Mouse (Mus musculus) urinary bladder, adult 2 months (tissue): ENCODE measurements around the gene Acoxl. TPM values are rescaled to one million over a fixed set of nuclear protein-coding genes. Genes with fewer than 3 reads are reported as not detected.

ENCODE experiments used
- DNase-seq: peaks from one replicate; pipeline ENCODE4 v3.0.0; 2022; ENCODE audit warnings: low spot score
- polyA plus RNA-seq: library from polyadenylated mRNA; depleted of rRNA; stranded (reverse); fragments of >200 nt; gene quantifications from 2 replicates; pipeline ENCODE4 v1.2.3, GENCODE M21; 2012; rRNA removed

Gene Acoxl
- polyA plus RNA-seq, result 0.01 and 0.06 TPM in 2 replicates

- no peak for DNase-seq
Measured at GRCm38 (mm10) chr2:127838576-127838975, at the start of gene Acoxl. Gene Acoxl (plus strand): TSS chr2:127838876.

- DNase-seq, result no peak
Measured at GRCm38 (mm10) chr2:127789138-127789537, 49.5 kb upstream of the Acoxl start.

- DNase-seq, result no peak
Measured at GRCm38 (mm10) chr2:127789651-127790270, 48.9 kb upstream of the Acoxl start.

GRCm38 (mm10) chr2:127791919-127792603 lies 46.6 kb upstream of the Acoxl start, which contains the start of gene Mtln:
Gene Mtln (minus strand): TSS chr2:127792488.
- DNase-seq, result peak; percentile 75

GRCm38 (mm10) chr2:127831401-127832102 lies 7.1 kb upstream of the Acoxl start, which contains the start of gene Bub1:
Gene Bub1 (minus strand): TSS chr2:127831865.
- DNase-seq, result peak; percentile 76

DNA sequence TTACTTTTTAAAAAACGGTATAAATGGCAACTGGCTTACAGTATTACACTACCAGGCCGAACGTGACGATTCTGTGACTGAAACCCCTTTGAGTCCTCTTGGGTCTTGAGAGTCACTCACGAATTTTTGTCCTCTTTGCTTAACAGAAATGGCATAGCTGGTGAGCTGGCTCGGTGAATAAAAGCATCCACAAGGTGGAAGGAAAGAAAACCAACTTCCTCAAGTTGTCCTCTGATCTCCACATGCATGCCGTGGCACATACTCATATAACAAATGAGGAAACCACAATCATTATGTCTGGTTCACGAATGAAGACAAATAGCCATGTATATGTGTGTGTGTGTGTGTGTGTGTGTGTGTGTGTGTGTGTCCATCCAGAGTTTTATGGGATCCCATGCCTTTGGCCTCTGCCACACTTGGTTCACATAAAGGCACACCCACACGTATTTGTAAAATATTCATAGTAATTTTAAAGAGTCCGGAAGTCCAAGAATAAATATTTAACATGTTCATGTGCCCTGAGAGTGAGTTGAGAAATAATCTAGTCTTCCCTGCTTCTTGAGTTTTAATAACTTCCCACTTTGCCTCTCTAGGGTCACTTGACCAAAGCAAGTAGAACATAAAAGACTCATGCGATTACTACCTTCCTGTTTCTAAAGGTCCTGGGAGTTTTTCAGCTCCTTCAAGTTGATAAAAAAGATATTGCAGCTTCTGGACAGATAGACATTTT lies 6.4 kb upstream of the Acoxl start:
- DNase-seq, result no peak

DNA sequence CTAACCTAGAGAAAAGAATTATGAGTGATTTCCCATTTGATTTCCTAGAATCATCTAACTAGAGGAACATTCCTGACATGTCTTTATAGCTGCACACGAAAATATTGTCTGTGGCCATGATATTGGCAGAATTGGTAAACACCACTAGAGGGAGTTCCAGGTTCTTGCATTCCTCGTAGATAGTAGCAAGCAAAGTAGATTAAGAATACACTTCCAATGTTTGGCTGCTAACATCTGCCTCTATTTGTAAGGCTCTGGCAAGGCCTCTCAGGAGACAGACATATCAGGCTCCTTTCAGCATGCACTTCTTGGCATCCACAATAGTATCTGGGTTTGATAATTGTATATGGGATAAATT lies 5.9 kb upstream of the Acoxl start:
- no peak for DNase-seq

DNA sequence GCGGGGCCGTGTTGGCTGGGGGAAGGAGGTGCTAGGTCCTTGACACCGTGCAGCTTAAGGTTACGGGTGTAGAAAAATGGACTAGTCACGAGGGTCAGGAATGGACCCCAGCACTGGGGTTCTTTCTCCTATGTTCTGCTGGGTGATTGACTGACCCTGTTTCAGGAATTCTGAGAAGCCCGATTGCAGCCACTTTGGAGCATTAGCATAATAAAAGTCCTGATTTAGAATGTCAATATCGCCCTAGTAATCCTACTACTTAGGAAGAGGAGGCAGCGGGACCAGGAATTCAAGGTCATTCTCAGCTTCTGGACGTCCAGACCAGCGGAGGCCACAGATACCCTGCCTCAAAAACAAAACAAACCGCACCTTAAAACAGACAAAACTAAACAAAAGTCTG lies 749 bp downstream of the Acoxl start:
- no peak for DNase-seq

GRCm38 (mm10) chr2:127841402-127841801 lies 2.7 kb downstream of the Acoxl start:
- no peak for DNase-seq

DNA sequence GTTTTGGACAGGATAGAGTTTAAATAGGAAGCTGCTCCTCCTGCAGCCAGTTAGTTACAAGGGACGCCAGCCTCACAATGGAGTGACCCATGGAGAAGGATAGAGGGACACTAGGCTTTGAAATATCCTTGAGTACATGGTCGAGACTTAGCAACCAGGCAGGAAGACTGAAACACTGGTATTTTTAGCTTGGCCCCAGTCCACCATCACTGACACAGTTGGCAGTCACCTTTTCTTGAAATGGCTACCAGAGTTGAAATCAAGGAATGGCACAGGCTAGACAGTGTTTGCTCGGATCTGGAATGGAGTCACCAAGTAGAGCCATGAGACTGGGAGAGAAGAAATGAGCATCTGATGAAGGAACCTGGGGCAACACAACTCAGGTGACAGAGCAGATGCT lies 3.7 kb downstream of the Acoxl start:
- DNase-seq, result no peak

DNA sequence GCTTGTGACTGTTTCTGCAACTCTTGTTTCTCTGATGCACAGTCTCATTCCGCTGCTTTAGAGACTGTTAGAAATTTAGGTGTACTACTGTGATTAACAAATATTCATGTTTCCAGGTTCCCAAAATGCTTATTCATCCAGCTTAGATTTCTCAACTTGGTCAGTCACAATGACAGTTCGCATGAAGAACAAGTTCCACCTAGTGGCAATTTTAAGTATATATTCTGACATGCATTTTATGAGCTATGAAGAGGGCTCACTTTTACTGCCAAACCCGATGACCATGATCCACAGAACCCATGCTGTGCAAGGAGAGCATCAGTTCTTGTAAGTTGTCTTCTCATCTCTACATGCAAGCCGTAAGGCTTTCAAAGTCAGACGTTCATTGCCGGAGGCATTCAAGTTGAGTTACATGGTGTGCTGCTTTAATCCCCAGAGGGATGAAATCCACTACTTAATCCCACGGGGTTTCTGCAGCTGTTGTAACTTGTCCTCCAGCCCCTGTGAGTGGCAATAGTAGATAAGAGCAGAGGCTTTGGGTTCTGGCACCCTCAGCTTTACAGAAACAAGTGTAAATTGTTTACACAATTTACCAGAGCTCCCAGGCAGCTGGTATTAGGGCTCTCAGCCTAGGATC lies 6.8 kb downstream of the Acoxl start:
- DNase-seq, result no peak

DNA sequence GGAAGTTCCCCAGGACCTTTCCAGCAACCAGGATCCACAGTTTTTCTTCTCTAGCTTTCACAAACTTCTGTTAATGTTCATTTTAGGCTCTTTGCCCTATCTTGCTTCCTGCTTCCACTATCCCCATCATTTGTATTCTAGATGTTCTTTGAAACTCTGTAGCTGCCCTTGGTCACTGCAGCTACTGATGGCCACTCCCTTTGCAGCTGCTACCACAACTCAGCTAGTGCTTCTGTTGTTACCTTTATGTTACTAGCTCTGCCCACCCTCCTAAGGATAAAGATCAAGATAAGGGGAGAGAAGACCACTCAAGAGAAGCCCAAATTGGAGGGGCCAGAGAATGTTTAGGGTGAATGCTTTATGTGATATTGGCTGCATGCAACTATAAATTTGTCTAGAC lies 7.3 kb downstream of the Acoxl start:
- no peak for DNase-seq

GRCm38 (mm10) chr2:127846571-127846970 lies 7.9 kb downstream of the Acoxl start:
- no peak for DNase-seq

GRCm38 (mm10) chr2:127850371-127850770 lies 11.7 kb downstream of the Acoxl start:
- DNase-seq, result no peak

GRCm38 (mm10) chr2:127854332-127854991 lies 15.8 kb downstream of the Acoxl start:
- DNase-seq, result peak; percentile 28

DNA sequence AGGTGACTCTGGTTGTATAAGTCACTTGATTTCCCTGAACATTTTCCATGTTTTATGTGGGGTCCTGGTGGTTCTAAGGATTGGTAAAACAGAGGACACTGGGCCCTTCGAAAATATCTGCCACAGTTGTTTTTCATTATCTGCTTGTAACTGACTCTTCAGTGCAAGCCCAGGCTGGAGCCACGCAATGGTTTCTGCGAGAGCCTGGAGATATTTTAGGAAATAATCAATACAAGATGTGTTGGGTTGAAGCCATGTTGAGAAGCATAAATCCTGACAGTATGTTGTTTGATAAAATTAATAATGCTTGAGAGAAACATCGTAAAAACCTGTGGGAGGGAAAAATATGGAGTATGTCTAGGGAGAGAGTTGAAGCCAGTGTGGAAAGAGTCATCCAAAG lies 25.7 kb downstream of the Acoxl start:
- no peak for DNase-seq

GRCm38 (mm10) chr2:127881063-127881462 lies 42.4 kb downstream of the Acoxl start:
- DNase-seq, result no peak

- peak; percentile 75 for DNase-seq
Measured at GRCm38 (mm10) chr2:127889432-127889831, 50.8 kb downstream of the Acoxl start.

GRCm38 (mm10) chr2:127889979-127890378 lies 51.3 kb downstream of the Acoxl start:
- no peak for DNase-seq

DNA sequence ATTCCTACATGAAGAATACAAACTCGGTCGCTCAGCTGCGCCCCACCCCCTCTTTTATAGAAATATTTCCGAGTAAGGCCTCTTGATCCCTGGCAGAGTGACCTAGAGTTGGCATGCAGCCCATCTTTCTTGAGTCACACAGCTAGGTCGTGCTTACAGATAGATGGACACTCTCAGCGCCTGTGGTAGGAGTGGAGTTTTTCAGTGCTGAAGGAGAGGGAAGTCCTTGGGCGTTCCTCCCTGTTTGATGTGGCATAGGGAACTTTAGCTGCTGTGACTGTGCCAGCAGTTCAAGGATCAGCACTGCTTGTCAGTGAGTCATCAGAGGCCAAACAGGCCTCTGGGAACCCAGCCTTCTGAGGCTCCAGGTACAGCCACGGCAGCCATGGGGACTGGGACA lies 51.9 kb downstream of the Acoxl start:
- peak; percentile 24 for DNase-seq

GRCm38 (mm10) chr2:127891056-127891455 lies 52.4 kb downstream of the Acoxl start:
- no peak for DNase-seq
